Mouse (Mus musculus) intestine, embryonic 15.5 days (tissue): ENCODE results near the gene Wfdc2. TPM values are rescaled to one million over a fixed set of nuclear protein-coding genes. Genes with fewer than 3 reads are reported as not detected.
"Not testable (repeated sequence)": the region's sequence is repeated elsewhere in the genome, so short reads cannot be mapped to it uniquely, and the experiment has no call there.

Experiments used
- ATAC-seq: fragments of 200-750 bp; cut with Nextera tagmentation; 2 replicates; pipeline ENCODE4 v1.8.0; 2017; ENCODE audit warnings: moderate TSS enrichment, moderate library complexity
- H3K27ac ChIP-seq: fragments of 300-500 bp; sonication (generic); 2 replicates; pipeline ENCODE4 v1.5.1; 2015; ENCODE audit warnings: mild to moderate bottlenecking, inconsistent platforms
- H3K27me3 ChIP-seq: fragments of 300-500 bp; sonication (generic); replicated peaks from 2 replicates; pipeline ENCODE4 v1.6.1; 2015; ENCODE audit warnings: inconsistent platforms
- H3K36me3 ChIP-seq: fragments of 300-500 bp; sonication (generic); 2 replicates; pipeline ENCODE4 v1.6.1; 2015; ENCODE audit warnings: inconsistent platforms
- H3K4me1 ChIP-seq: fragments of 300-500 bp; sonication (generic); replicated peaks from 2 replicates; pipeline ENCODE4 v1.6.1; 2015; ENCODE audit warnings: inconsistent platforms
- H3K4me2 ChIP-seq: fragments of 300-500 bp; sonication (generic); replicated peaks from 2 replicates; pipeline ENCODE4 v1.6.1; 2015; ENCODE audit warnings: mild to moderate bottlenecking, inconsistent platforms
- H3K4me3 ChIP-seq: fragments of 300-500 bp; sonication (generic); replicated peaks from 2 replicates; pipeline ENCODE4 v1.5.1; 2015; ENCODE audit warnings: inconsistent platforms
- H3K9ac ChIP-seq: fragments of 300-500 bp; sonication (generic); 2 replicates; pipeline ENCODE4 v1.6.1; 2015; ENCODE audit warnings: inconsistent platforms
- H3K9me3 ChIP-seq: fragments of 300-500 bp; sonication (generic); 2 replicates; pipeline ENCODE4 v1.6.1; 2016; ENCODE audit warnings: inconsistent platforms
- WGBS: fragments of 180-500 bp; shearing (Covaris S2); methylation state at CpG from one replicate; pipeline ENCODE4 v1.1.7; 2015; 5-methylcytosine and 5-hydroxymethylcytosine counted together
- polyA plus RNA-seq: library from polyadenylated mRNA; unstranded; fragments of >200 nt; fragmentation: Nextera tagmentation; extraction: Ambion mirVana; gene quantifications from 2 replicates; pipeline ENCODE4 v1.2.1, GENCODE M21; 2015

Gene Wfdc2
- polyA plus RNA-seq, 1 experiment from 2014 or later: 53.3 TPM

DNA sequence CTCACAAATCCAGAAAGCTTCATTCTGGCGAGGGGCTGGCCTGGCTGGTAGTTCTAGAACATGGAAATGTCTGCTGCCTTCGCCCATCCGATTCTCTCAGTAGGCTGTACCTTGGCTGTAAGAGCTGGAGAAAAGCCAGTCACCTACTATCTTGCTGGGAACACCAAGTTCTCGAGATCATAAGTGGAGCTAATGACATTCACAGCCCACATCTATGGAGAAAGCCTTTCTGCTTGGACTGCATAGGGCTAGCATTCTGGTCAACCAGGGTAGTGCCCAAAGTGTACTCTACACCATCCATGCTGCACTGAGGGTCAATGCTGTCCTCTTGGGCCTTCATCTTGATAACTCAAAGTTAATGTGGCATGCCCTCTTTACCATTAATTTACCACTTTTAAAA is 31.3 kb downstream of the Wfdc2 start, which contains the start of gene Eppin:
Gene Eppin, minus strand, starts transcription at position 101 of the 400 bp plus-strand sequence.
- Histone ChIP-seq H3K4me2 (no peak within 1 kb of the TSS), H3K36me3 (no peaks in the 10 kb centered on the region), H3K4me3 (no peak within 1 kb of the TSS), H3K9me3 (no peaks in the 10 kb centered on the region), H3K9ac (no peak within 1 kb of the TSS), H3K27ac (no peak within 1 kb of the TSS), H3K4me1 (no peaks in the 10 kb centered on the region), H3K27me3 (no peaks in the 10 kb centered on the region)
- WGBS: 87% methylated on average over 4 of the region's 4 CpGs
- no peak for ATAC-seq

DNA sequence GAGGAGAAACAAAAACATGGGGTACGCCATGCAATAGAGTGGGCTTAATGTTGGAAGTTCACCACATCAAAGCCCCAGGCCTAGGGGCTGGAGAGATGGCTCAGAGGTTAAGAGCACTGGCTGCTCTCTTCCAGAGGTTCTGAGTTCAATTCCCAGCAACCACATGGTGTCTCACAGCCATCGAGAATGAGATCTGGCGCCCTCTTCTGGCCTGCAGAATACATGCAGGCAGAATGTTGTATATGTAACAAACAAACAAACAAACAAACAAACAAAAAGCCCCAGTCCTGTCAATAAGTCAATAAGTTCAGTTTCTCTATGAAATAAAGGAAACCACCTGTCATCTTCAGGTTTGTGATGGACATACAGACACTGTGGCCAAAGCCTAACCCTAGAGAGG is 38.0 kb downstream of the Wfdc2 start:
- ATAC-seq: no peak
- no peak overlapping the region for H3K9ac ChIP-seq
- H3K4me1 ChIP-seq: no peaks in the 10 kb centered on the region
- 69% methylated on average over 3 of the region's 3 CpGs for WGBS
- H3K4me3 ChIP-seq: no peak overlapping the region
- H3K36me3 ChIP-seq: no peaks in the 10 kb centered on the region
- no peaks in the 10 kb centered on the region for H3K27me3 ChIP-seq
- no peaks in the 10 kb centered on the region for H3K9me3 ChIP-seq
- no peak overlapping the region for H3K4me2 ChIP-seq
- no peak overlapping the region for H3K27ac ChIP-seq

DNA sequence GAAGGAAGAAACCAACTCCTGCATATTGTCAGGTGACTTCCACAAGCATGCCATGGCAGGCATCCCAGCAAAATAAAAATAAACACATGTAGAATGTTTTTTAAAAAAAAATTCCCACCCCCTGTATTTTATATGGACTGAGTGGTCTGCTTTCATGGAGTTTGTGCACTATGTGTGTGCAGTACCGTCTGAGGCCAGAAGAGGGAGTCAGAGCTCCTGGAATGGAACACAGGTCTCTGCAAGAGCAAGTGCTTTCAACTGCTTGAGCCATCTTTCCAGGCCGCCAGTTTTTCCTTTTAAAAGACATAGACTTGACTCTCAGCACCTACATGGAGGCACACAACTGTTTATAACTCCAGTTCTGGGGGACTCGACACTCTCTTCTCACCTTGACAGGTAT is 41.3 kb downstream of the Wfdc2 start:
- H3K27me3 ChIP-seq: no peaks in the 10 kb centered on the region
- ATAC-seq: no peak
- H3K4me2 ChIP-seq: no peak overlapping the region
- no peak overlapping the region for H3K9ac ChIP-seq
- no peaks in the 10 kb centered on the region for H3K4me1 ChIP-seq
- H3K36me3 ChIP-seq: no peaks in the 10 kb centered on the region
- no peaks in the 10 kb centered on the region for H3K9me3 ChIP-seq
- 89% methylated on average over 3 of the region's 3 CpGs for WGBS
- H3K27ac ChIP-seq: no peak overlapping the region
- H3K4me3 ChIP-seq: no peak overlapping the region

DNA sequence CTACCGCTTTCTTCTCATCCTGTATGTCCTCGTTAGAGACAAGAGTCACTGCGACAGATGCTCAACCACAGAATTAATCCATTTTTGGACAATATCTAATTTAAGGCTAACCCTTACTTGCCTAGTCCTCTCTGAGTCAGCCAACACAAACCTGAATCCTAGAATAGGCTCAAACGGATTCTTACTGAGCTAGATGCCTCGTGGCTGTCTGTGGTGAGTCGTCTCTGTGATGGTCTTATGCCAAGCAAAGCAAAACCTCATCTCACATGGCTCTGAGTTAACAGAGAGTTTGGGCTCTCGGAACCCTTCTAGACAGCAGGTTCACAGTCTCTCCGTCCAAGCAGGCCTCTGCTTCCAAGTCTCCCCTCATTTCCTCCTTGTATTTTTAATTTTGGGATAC is 42.2 kb downstream of the Wfdc2 start:
- ATAC-seq: no peak
- 92% methylated on average over 8 of the region's 8 CpGs for WGBS

DNA sequence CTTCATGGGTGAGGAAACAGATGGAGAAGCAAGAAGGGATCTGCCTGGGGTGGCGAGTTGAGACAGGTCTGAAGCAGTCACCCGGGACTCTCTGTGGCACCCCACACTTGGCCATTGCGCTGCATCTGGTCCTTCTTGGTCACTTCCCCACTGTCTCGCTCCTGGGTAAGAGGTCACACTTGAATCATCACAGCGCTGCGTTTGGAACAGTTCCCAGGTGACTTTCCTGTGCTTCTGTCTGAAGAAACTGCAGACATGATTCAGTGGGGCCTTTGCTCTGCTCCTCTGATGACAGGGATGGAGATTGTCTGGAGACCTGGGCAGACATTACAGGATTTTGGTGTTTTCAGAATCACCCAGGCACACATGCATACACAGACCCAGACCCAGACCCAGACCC is 46.6 kb downstream of the Wfdc2 start:
- Histone ChIP-seq H3K27me3 (no peaks in the 10 kb centered on the region), H3K4me2 (no peak overlapping the region), H3K4me1 (no peaks in the 10 kb centered on the region), H3K4me3 (no peak overlapping the region), H3K9ac (no peak overlapping the region), H3K9me3 (no peaks in the 10 kb centered on the region), H3K36me3 (no peaks in the 10 kb centered on the region), H3K27ac (no peak overlapping the region)
- ATAC-seq: no peak
- 77% methylated on average over 6 of the region's 6 CpGs for WGBS

More for the DNA sequence above, 42.2 kb downstream of the Wfdc2 start:
- Histone ChIP-seq H3K27me3 (no peaks in the 10 kb centered on the region), H3K9me3 (no peaks in the 10 kb centered on the region), H3K27ac (no peak overlapping the region), H3K4me3 (no peak overlapping the region), H3K9ac (no peak overlapping the region), H3K4me1 (no peaks in the 10 kb centered on the region), H3K4me2 (no peak overlapping the region), H3K36me3 (no peaks in the 10 kb centered on the region)

DNA sequence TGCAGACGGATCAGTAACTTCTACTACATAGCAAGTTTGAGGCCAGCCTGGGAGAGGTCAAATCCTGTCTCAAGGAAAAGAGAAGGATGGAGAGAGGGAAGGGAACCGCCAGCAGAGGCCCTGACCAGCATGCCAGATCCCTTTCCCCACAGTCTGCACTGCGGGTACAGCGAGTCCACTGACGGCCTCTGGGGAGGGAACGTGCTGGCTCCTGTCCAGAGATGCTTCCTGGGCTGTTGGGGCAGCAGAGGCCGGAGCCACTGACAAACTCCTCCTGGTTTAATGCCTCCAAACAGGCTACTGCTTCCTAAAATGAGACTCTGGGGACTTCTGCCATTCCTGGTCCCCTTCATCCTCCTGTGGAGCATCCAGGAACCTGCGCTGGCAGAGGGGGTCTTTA is 51.3 kb downstream of the Wfdc2 start, which contains the start of the genes Wfdc6b and Wfdc8:
Gene Wfdc6b, plus strand, starts transcription at position 52 of the 400 bp plus-strand sequence.
Gene Wfdc8, minus strand, starts transcription at position 156 of the 400 bp plus-strand sequence.
- ATAC-seq, H3K27ac ChIP-seq, H3K4me2 ChIP-seq: not testable (repeated sequence)

DNA sequence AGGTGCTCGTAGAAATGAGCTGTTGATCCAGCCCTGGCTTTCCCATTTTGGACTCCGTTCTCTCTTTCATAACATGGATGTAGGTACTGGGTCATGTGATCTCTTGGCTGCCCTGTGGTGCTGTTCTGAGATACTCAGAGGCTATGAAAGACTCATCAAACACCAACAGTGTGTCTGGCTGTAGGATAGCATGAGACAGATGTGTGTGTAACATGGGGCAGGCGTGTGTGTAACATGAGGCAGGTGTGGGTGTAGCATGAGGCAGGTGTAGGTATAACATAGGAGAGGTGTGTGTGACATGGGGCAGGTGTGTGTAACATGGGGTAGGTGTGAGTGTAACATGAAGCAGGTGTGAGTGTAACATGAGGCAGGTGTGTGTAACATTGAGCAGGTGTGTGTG is 53.2 kb downstream of the Wfdc2 start:
- Histone ChIP-seq H3K9me3 (no peaks in the 10 kb centered on the region), H3K4me3 (no peak overlapping the region), H3K9ac (no peak overlapping the region), H3K4me2 (no peak overlapping the region), H3K36me3 (no peaks in the 10 kb centered on the region), H3K4me1 (no peaks in the 10 kb centered on the region), H3K27ac (no peak overlapping the region), H3K27me3 (no peaks in the 10 kb centered on the region)
- 87% methylated on average over 3 of the region's 3 CpGs for WGBS
- ATAC-seq: no peak

More for the DNA sequence above, 51.3 kb downstream of the Wfdc2 start, which contains the start of the genes Wfdc6b and Wfdc8:
- H3K9ac ChIP-seq, H3K27me3 ChIP-seq, H3K4me1 ChIP-seq, H3K36me3 ChIP-seq, H3K4me3 ChIP-seq, H3K9me3 ChIP-seq: not testable (repeated sequence)
- 53% methylated on average over 8 of the region's 8 CpGs for WGBS

Other genes with a start within 250 kb of the Wfdc2 start
- gene Svs6, start 245.7 kb upstream of the Wfdc2 start, polyA plus RNA-seq: not detected in 2 replicates
- not detected in 2 replicates for gene Svs5, start 229.7 kb upstream of the Wfdc2 start, polyA plus RNA-seq
- gene Slpi, start 173.3 kb upstream of the Wfdc2 start, polyA plus RNA-seq: 2.1 and 2.8 TPM in 2 replicates
- gene Rbpjl, start 159.3 kb upstream of the Wfdc2 start, polyA plus RNA-seq: 16.1 and 40.7 TPM in 2 replicates
- gene Matn4, start 157.3 kb upstream of the Wfdc2 start, polyA plus RNA-seq: 9.3 and 11.0 TPM in 2 replicates
- gene Sdc4, start 118.5 kb upstream of the Wfdc2 start, polyA plus RNA-seq: 120 and 126 TPM in 2 replicates
- 51.1 and 61.9 TPM in 2 replicates for gene Sys1, start 105.4 kb upstream of the Wfdc2 start, polyA plus RNA-seq
- 9.4 and 18.5 TPM in 2 replicates for gene Gm20458, start 101.4 kb upstream of the Wfdc2 start, polyA plus RNA-seq
- gene Trp53tg5, start 88.7 kb upstream of the Wfdc2 start, polyA plus RNA-seq: not detected in 2 replicates
- 4.7 and 14.8 TPM in 2 replicates for gene Dbndd2, start 76.3 kb upstream of the Wfdc2 start, polyA plus RNA-seq
- 62.7 and 65.7 TPM in 2 replicates for gene Pigt, start 64.9 kb upstream of the Wfdc2 start, polyA plus RNA-seq
- not detected in 2 replicates for gene Spint3, start 11.0 kb downstream of the Wfdc2 start, polyA plus RNA-seq
- 0.85 and 1.7 TPM in 2 replicates for gene Wfdc6a, start 23.0 kb downstream of the Wfdc2 start, polyA plus RNA-seq
- gene Eppin, start 31.2 kb downstream of the Wfdc2 start, polyA plus RNA-seq: not detected in 2 replicates
- not detected in 2 replicates for gene Wfdc6b, start 51.1 kb downstream of the Wfdc2 start, polyA plus RNA-seq
- gene Wfdc8, start 51.2 kb downstream of the Wfdc2 start, polyA plus RNA-seq: not detected in 2 replicates
- not detected in 2 replicates for gene Wfdc16, start 76.4 kb downstream of the Wfdc2 start, polyA plus RNA-seq
- gene Wfdc10, start 93.6 kb downstream of the Wfdc2 start, polyA plus RNA-seq: 0.56 and 0.72 TPM in 2 replicates
- not detected in 2 replicates for gene Wfdc9, start 94.2 kb downstream of the Wfdc2 start, polyA plus RNA-seq
- gene Wfdc11, start 111.7 kb downstream of the Wfdc2 start, polyA plus RNA-seq: not detected in 2 replicates
- 0.18 and 0.30 TPM in 2 replicates for gene Wfdc13, start 122.7 kb downstream of the Wfdc2 start, polyA plus RNA-seq
- gene Spint4, start 136.1 kb downstream of the Wfdc2 start, polyA plus RNA-seq: not detected in 2 replicates
- not detected in 2 replicates for gene Spint5, start 152.9 kb downstream of the Wfdc2 start, polyA plus RNA-seq
- gene Wfdc3, start 183.5 kb downstream of the Wfdc2 start, polyA plus RNA-seq: 1.8 and 2.0 TPM in 2 replicates
- gene Dnttip1, start 183.6 kb downstream of the Wfdc2 start, polyA plus RNA-seq: 60.4 and 62.5 TPM in 2 replicates
- gene Ube2c, start 207.5 kb downstream of the Wfdc2 start, polyA plus RNA-seq: 431 and 439 TPM in 2 replicates
- 1.7 and 6.9 TPM in 2 replicates for gene Tnnc2, start 217.6 kb downstream of the Wfdc2 start, polyA plus RNA-seq
- 18.4 and 21.2 TPM in 2 replicates for gene Snx21, start 223.4 kb downstream of the Wfdc2 start, polyA plus RNA-seq
- gene Acot8, start 242.5 kb downstream of the Wfdc2 start, polyA plus RNA-seq: 23.6 and 29.7 TPM in 2 replicates
- 8.1 and 9.0 TPM in 2 replicates for gene Zswim3, start 242.7 kb downstream of the Wfdc2 start, polyA plus RNA-seq